In genomic region chr9:86599723-86600303, GRCm38 (mm10) we compare ENCODE assay signal across 23 mouse cellular contexts. TPM values are rescaled to one million over a fixed set of nuclear protein-coding genes. Genes with fewer than 3 reads are reported as not detected.
DNase-seq lines count a peak whose midpoint lies in the region; ATAC-seq and TF ChIP-seq lines count a peak whose summit lies in the region.
"Had no signal": no experiment of that assay in that cellular context is flagged by ENCODE, and none has a peak within 500 bp of the region (broad histone marks: within the 10 kb centered on the region; RNA-seq: fewer than 3 reads in every experiment).

No protein-coding gene starts in this region.

- H3K27me3 ChIP-seq in lung, embryonic 15.5 days: no peaks in the 10 kb centered on the region
- no peaks in the 10 kb centered on the region for H3K27me3 ChIP-seq in heart, embryonic 15.5 days
- no peaks in the 10 kb centered on the region for H3K27me3 ChIP-seq in intestine, embryonic 16.5 days (replicated peaks; ENCODE audit: control insufficient read depth, insufficient read depth, low read length)
- H3K27me3 ChIP-seq: CH12.LX; embryonic facial prominence, embryonic 12.5 days; forebrain, embryonic 15.5 days; liver, embryonic 15.5 days; neural tube, embryonic 12.5 days had no signal

- no peak overlapping the region for H3K4me3 ChIP-seq in lung, embryonic 15.5 days
- no peak overlapping the region for H3K4me3 ChIP-seq in lung, adult 2 months (replicated peaks; ENCODE audit: extremely low read depth, low read depth, low read length)
- H3K4me3 ChIP-seq in heart, embryonic 15.5 days: no peak overlapping the region
- H3K4me3 ChIP-seq in intestine, embryonic 16.5 days (ENCODE audit: low read length): no peak overlapping the region
- H3K4me3 ChIP-seq: embryonic facial prominence, embryonic 12.5 days; erythroblast, embryonic 14.5 days; forebrain, embryonic 15.5 days; liver, embryonic 15.5 days; midbrain, embryonic 10.5 days; neural tube, embryonic 12.5 days had no signal

- peaks cover 11% of the 10 kb centered on the region for H3K4me1 ChIP-seq in lung, embryonic 15.5 days
- H3K4me1 ChIP-seq in lung, adult 2 months (ENCODE audit: control insufficient read depth, insufficient read depth, low read length): no peaks in the 10 kb centered on the region
- H3K4me1 ChIP-seq in heart, embryonic 15.5 days (replicated peaks): peaks cover 14% of the 10 kb centered on the region
- no peaks in the 10 kb centered on the region for H3K4me1 ChIP-seq in intestine, embryonic 16.5 days (ENCODE audit: control insufficient read depth, insufficient read depth, low read length)
- H3K4me1 ChIP-seq: embryonic facial prominence, embryonic 12.5 days; forebrain, embryonic 15.5 days; liver, embryonic 15.5 days; midbrain, embryonic 10.5 days; neural tube, embryonic 12.5 days had no signal

- DNase-seq in heart, adult 11 months: peak; percentile 62
- DNase-seq in heart, postnatal 25 days (ENCODE audit: low spot score): no peak
- DNase-seq in lung, adult 2 months: no peak
- no peak for DNase-seq in frontal cortex, postnatal 14 days (ENCODE audit: low spot score in 2 of 2)
- DNase-seq in urinary bladder, adult 18-20 months (ENCODE audit: low spot score in 2 of 2): no peak
- DNase-seq: adrenal gland, postnatal 25 days; cerebellum, adult 11 months; cerebellum, postnatal 14 days; kidney, adult 9 months; kidney, postnatal 25 days; lung, postnatal 4 days; right cerebral cortex, postnatal 14 days; thymus, adult 2 months had no signal

- no peaks in the 10 kb centered on the region for H3K9me3 ChIP-seq in lung, embryonic 15.5 days
- H3K9me3 ChIP-seq in heart, embryonic 15.5 days (replicated peaks): no peaks in the 10 kb centered on the region
- H3K9me3 ChIP-seq in intestine, embryonic 16.5 days (ENCODE audit: control insufficient read depth, low read length): no peaks in the 10 kb centered on the region
- H3K9me3 ChIP-seq: embryonic facial prominence, embryonic 12.5 days; forebrain, embryonic 15.5 days; liver, embryonic 15.5 days; neural tube, embryonic 12.5 days had no signal

- H3K27ac ChIP-seq in lung, embryonic 15.5 days: no peak overlapping the region
- peak overlapping the region; percentile 65 for H3K27ac ChIP-seq in heart, embryonic 15.5 days
- H3K27ac ChIP-seq in intestine, embryonic 16.5 days (ENCODE audit: low read length): no peak overlapping the region
- H3K27ac ChIP-seq: embryonic facial prominence, embryonic 12.5 days; forebrain, embryonic 15.5 days; liver, embryonic 15.5 days; midbrain, embryonic 10.5 days; neural tube, embryonic 12.5 days had no signal

- no peak for TF ChIP-seq CTCF in lung, adult 2 months (IDR thresholded peaks at IDR 0.05; ENCODE audit: insufficient read depth, low read length)

- 21% methylated on average over 8 of the region's 8 CpGs for WGBS in lung, embryonic 15.5 days
- 36% methylated on average over 8 of the region's 8 CpGs for WGBS in lung, adult 2 months
- 14% methylated on average over 8 of the region's 8 CpGs for WGBS in heart, embryonic 15.5 days
- WGBS in intestine, embryonic 16.5 days: 26% methylated on average over 8 of the region's 8 CpGs

- intact Hi-C loops in heart, postnatal 25 days (cut with DNase I): loop anchor here (10.0 kb wide), 1 partner anchor 425 kb away; the partner anchor contains the start of gene Cyb5r4

- H3K4me2 ChIP-seq in lung, embryonic 15.5 days: no peak overlapping the region
- peak overlapping the region; percentile 30; the same call in 1 of the 2 replicates for H3K4me2 ChIP-seq in heart, embryonic 15.5 days
- no peak overlapping the region for H3K4me2 ChIP-seq in intestine, embryonic 16.5 days (ENCODE audit: low read depth, low read length)
- H3K4me2 ChIP-seq: embryonic facial prominence, embryonic 12.5 days; forebrain, embryonic 15.5 days; liver, embryonic 15.5 days; neural tube, embryonic 12.5 days had no signal

- TF ChIP-seq POLR2A in lung, adult 2 months (IDR thresholded peaks at IDR 0.05; ENCODE audit: borderline replicate concordance, extremely low read depth, low read depth, low read length): no peak

- no peaks in the 10 kb centered on the region for H3K36me3 ChIP-seq in lung, embryonic 15.5 days
- no peaks in the 10 kb centered on the region for H3K36me3 ChIP-seq in heart, embryonic 15.5 days
- H3K36me3 ChIP-seq in intestine, embryonic 16.5 days (ENCODE audit: control insufficient read depth, insufficient read depth, low read length): no peaks in the 10 kb centered on the region
- H3K36me3 ChIP-seq: forebrain, embryonic 15.5 days; liver, embryonic 15.5 days; midbrain, embryonic 10.5 days; neural tube, embryonic 12.5 days had no signal

- peak; percentile 77 for ATAC-seq in lung, embryonic 15.5 days (ENCODE audit: borderline replicate concordance, extremely low read depth, low FRiP score, low TSS enrichment)
- peak; percentile 83 for ATAC-seq in heart, embryonic 15.5 days (replicated peaks; ENCODE audit: insufficient number of reproducible peaks, insufficient read depth, low FRiP score, low read depth)
- ATAC-seq in intestine, embryonic 16.5 days: peak; percentile 87
- ATAC-seq: forebrain, embryonic 15.5 days had no signal

- H3K9ac ChIP-seq in lung, embryonic 15.5 days: no peak overlapping the region
- no peak overlapping the region for H3K9ac ChIP-seq in heart, embryonic 15.5 days
- H3K9ac ChIP-seq in intestine, embryonic 16.5 days (ENCODE audit: low read depth, low read length): no peak overlapping the region
- H3K9ac ChIP-seq: embryonic facial prominence, embryonic 12.5 days; forebrain, embryonic 15.5 days; liver, embryonic 15.5 days; neural tube, embryonic 12.5 days had no signal

RNA-seq across cellular contexts. Expression of gene Rwdd2a, which starts 28.0 kb away (rescaled TPM):
- under 1 TPM; 0.39 to 0.59 TPM for total RNA-seq in heart, postnatal 25 days (2021)
- 4.4 and 5.3 TPM in 2 replicates for polyA plus RNA-seq in lung, embryonic 15.5 days (2015; fragmentation: Nextera tagmentation; extraction: Ambion mirVana)
- 1.0 and 2.2 TPM in 2 replicates for polyA plus RNA-seq in lung, adult 2 months (2012; rRNA removed)
- 3.6 and 3.7 TPM in 2 replicates for polyA plus RNA-seq in heart, embryonic 15.5 days (2015; fragmentation: Nextera tagmentation; extraction: Ambion mirVana)
- 2.9 and 3.0 TPM in 2 replicates for polyA plus RNA-seq in intestine, embryonic 16.5 days (2015; fragmentation: Nextera tagmentation; extraction: Ambion mirVana)
- polyA plus RNA-seq: erythroblast, embryonic 14.5 days had no signal

RNA-seq across cellular contexts. Expression of gene Pgm3, which starts 28.2 kb away (rescaled TPM):
- 1 to 10 TPM; 7.0 to 7.5 TPM for total RNA-seq in heart, postnatal 25 days (2021)
- polyA plus RNA-seq in lung, embryonic 15.5 days (2015; fragmentation: Nextera tagmentation; extraction: Ambion mirVana): 40.6 and 41.2 TPM in 2 replicates
- 4.4 and 7.7 TPM in 2 replicates for polyA plus RNA-seq in lung, adult 2 months (2012; rRNA removed)
- polyA plus RNA-seq in heart, embryonic 15.5 days (2015; fragmentation: Nextera tagmentation; extraction: Ambion mirVana): 17.5 and 22.0 TPM in 2 replicates
- polyA plus RNA-seq in intestine, embryonic 16.5 days (2015; fragmentation: Nextera tagmentation; extraction: Ambion mirVana): 49.1 and 50.6 TPM in 2 replicates
